1 mouse cellular context compared by ENCODE assay signal in the genomic region with DNA sequence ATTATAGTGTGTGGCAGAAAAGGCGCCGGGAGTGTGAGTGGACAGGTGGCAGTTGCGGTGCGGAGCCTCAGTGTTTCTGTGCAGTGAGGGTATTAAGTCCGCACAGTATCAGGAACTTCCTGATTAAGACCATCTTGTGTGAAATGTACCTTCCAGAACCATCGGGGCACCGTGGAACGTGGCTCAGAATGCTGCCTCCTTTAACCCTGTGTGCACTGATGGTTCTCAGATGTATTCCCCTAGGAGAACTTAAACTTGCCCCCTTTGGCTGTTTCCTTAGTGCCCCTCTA.
TF ChIP-seq lines count a peak whose summit lies in the region.

No protein-coding gene starts in this region.

TF ChIP-seq in CH12.LX, 34 proteins besides CTCF, POLR2A, EP300 and RAD21:
- no peak for TF ChIP-seq MAZ (IDR thresholded peaks at IDR 0.05; ENCODE audit: low read depth, low read length)
- TF ChIP-seq UBTF (IDR thresholded peaks at IDR 0.05; ENCODE audit: low read depth, low read length), result no peak
- no peak for TF ChIP-seq NELFE (IDR thresholded peaks at IDR 0.05; ENCODE audit: low read depth, low read length)
- TF ChIP-seq TCF12 (IDR thresholded peaks at IDR 0.05; ENCODE audit: low read depth, low read length), result no peak
- no peak for TF ChIP-seq USF2 (conservative IDR thresholded peaks at IDR 0.05; ENCODE audit: low read depth, low read length)
- no peak for TF ChIP-seq E2F4 (IDR thresholded peaks at IDR 0.05; ENCODE audit: insufficient replicate concordance, low read depth, low read length)
- TF ChIP-seq NRF1 (IDR thresholded peaks at IDR 0.05; ENCODE audit: low read depth, low read length), result no peak
- TF ChIP-seq ZKSCAN1 (IDR thresholded peaks at IDR 0.05; ENCODE audit: borderline replicate concordance, low read depth, low read length), result no peak
- TF ChIP-seq IRF4 (IDR thresholded peaks at IDR 0.05; ENCODE audit: low read depth, low read length), result no peak
- TF ChIP-seq ZC3H11A (IDR thresholded peaks at IDR 0.05; ENCODE audit: low read depth, low read length), result no peak
- no peak for TF ChIP-seq TBP (conservative IDR thresholded peaks at IDR 0.05; ENCODE audit: low read depth, low read length)
- TF ChIP-seq JUN (IDR thresholded peaks at IDR 0.05; ENCODE audit: insufficient read depth, low read depth, low read length), result no peak
TF ChIP-seq in CH12.LX: peak in this region for 0.
